Mouse (Mus musculus): ENCODE results near the gene Hist3h2a.

DNA sequence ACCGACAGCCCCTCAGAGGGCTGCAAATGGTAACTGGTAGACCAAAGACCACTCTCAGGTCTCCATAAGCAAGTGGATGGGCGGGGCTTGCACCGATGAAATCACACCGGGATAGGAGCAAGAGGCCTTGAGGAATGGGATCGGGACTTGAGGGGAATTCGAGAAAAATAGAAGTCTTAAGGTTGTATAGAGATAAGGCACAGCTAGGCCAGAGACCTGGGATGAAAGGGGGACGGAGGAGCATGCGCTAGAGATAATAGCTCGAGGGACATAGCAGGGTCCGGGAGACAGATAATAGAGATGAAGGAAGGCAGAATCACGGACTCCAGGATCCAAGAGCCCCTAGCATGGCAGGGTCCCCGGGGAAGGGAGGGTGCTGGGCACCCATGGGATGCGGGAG, 16.6 kb upstream of the Hist3h2a start:
- TF ChIP-seq POLR2A (IDR thresholded peaks at IDR 0.05; ENCODE audit: insufficient read length, low read depth) = no peak
- no peak for TF ChIP-seq REST (IDR thresholded peaks at IDR 0.05; ENCODE audit: insufficient read depth, insufficient read length)
- TF ChIP-seq USF1 (IDR thresholded peaks at IDR 0.05; ENCODE audit: low read depth) = no peak
- no peak for TF ChIP-seq MAX (IDR thresholded peaks at IDR 0.05; ENCODE audit: low read depth)

Data from myocyte (in vitro differentiated cells).